Mouse (Mus musculus): ENCODE results near the gene Fsd1. TPM values are rescaled to one million over a fixed set of nuclear protein-coding genes. Genes with fewer than 3 reads are reported as not detected.
A peak's percentile ranks its signal among the peaks of the same experiment; 100 is the strongest.
"Not testable (repeated sequence)": the region's sequence is repeated elsewhere in the genome, so short reads cannot be mapped to it uniquely, and the experiment has no call there.

Fsd1 gene
- total RNA-seq (2021), result not detected
- long read RNA-seq, experiment 1, result 0 reads
- long read RNA-seq, experiment 2, result 0 reads

- peak in 1 of 2 experiments; percentile 31 for DNase-seq
Observed at GRCm38 (mm10) chr17:55986030-55986961, at the start of gene Fsd1. Gene Fsd1, plus strand, starts transcription at chr17:55986509.

GRCm38 (mm10) chr17:55944387-55944865 lies 41.9 kb upstream of the Fsd1 start:
- DNase-seq, result not testable (repeated sequence)

- DNase-seq, result peak; percentile 96 to 98
Observed at GRCm38 (mm10) chr17:55944866-55945682, 41.2 kb upstream of the Fsd1 start.

GRCm38 (mm10) chr17:55945696-55946095 lies 40.6 kb upstream of the Fsd1 start:
- DNase-seq, result no peak

GRCm38 (mm10) chr17:55948647-55949046 lies 37.7 kb upstream of the Fsd1 start:
- DNase-seq, result no peak

GRCm38 (mm10) chr17:55949400-55949799 lies 36.9 kb upstream of the Fsd1 start, which contains the start of gene Zfp119b:
Gene Zfp119b, minus strand, starts transcription at chr17:55949500.
- no peak for DNase-seq

- DNase-seq, result no peak
Observed at GRCm38 (mm10) chr17:55950601-55951000, 35.7 kb upstream of the Fsd1 start.

GRCm38 (mm10) chr17:55952041-55952440 lies 34.3 kb upstream of the Fsd1 start:
- no peak for DNase-seq

GRCm38 (mm10) chr17:55952447-55953027 lies 33.8 kb upstream of the Fsd1 start, which contains the start of gene Ebi3:
Gene Ebi3, plus strand, starts transcription at chr17:55952640.
- DNase-seq, result peak in 1 of 2 experiments; percentile 45

- DNase-seq, result no peak
Observed at GRCm38 (mm10) chr17:55953751-55954150, 32.6 kb upstream of the Fsd1 start.

GRCm38 (mm10) chr17:55954229-55954628 lies 32.1 kb upstream of the Fsd1 start:
- DNase-seq, result no peak

- DNase-seq, result no peak
Observed at GRCm38 (mm10) chr17:55956129-55956528, 30.2 kb upstream of the Fsd1 start.

- no peak for DNase-seq
Observed at GRCm38 (mm10) chr17:55956591-55956990, 29.7 kb upstream of the Fsd1 start.

GRCm38 (mm10) chr17:55957168-55957567 lies 29.1 kb upstream of the Fsd1 start:
- peak; percentile 53 to 86 for DNase-seq

- DNase-seq, result no peak
Observed at GRCm38 (mm10) chr17:55957726-55958583, 28.4 kb upstream of the Fsd1 start.

- no peak for DNase-seq
Observed at GRCm38 (mm10) chr17:55958584-55958886, 27.8 kb upstream of the Fsd1 start.

GRCm38 (mm10) chr17:55958918-55959728 lies 27.2 kb upstream of the Fsd1 start, which contains the start of gene Yju2:
Gene Yju2, plus strand, starts transcription at chr17:55959099.
- peak; percentile 96 to 99 for DNase-seq

- no peak for DNase-seq
Observed at GRCm38 (mm10) chr17:55959946-55960740, 26.2 kb upstream of the Fsd1 start.

- no peak for DNase-seq
Observed at GRCm38 (mm10) chr17:55960791-55961190, 25.5 kb upstream of the Fsd1 start.
